Comparison of ENCODE assay signal across 1 mouse cellular context in genomic region chr14:56013924-56014323, GRCm38 (mm10).
TF ChIP-seq lines count a peak whose summit lies in the region.

No protein-coding gene starts in this region.

TF ChIP-seq in MEL, 35 proteins besides CTCF, POLR2A, EP300 and RAD21 (continued from another document):
- TF ChIP-seq GATA1 (IDR thresholded peaks at IDR 0.05; ENCODE audit: low read depth, low read length): peak; percentile 12; the same call in 1 of the 2 replicates
- TF ChIP-seq E2F4 (IDR thresholded peaks at IDR 0.05; ENCODE audit: borderline replicate concordance, low read depth, low read length): no peak
